In genomic region chr1:193742688-193743087, GRCm38 (mm10) we compare ENCODE assay signal across 26 mouse cellular contexts.
A peak's percentile ranks its signal among the peaks of the same experiment; 100 is the strongest.
DNase-seq lines count a peak whose midpoint lies in the region; ATAC-seq and TF ChIP-seq lines count a peak whose summit lies in the region.
"Had no signal": no experiment of that assay in that cellular context is flagged by ENCODE, and none has a peak within 500 bp of the region (broad histone marks: within the 10 kb centered on the region; RNA-seq: fewer than 3 reads in every experiment).

No protein-coding gene starts in this region.

- 98% methylated on average over 2 of the region's 2 CpGs for WGBS in cerebellum, adult 2 months
- 93% methylated on average over 2 of the region's 2 CpGs for WGBS in midbrain, postnatal 0 days

- TF ChIP-seq POLR2A in cerebellum, adult 2 months (IDR thresholded peaks at IDR 0.05; ENCODE audit: borderline replicate concordance, insufficient read depth, low read length), result no peak

- no peak overlapping the region for H3K27ac ChIP-seq in cerebellum, adult 2 months (ENCODE audit: insufficient read depth, low read length)
- H3K27ac ChIP-seq in layer of hippocampus, adult 2 months, result no peak overlapping the region
- H3K27ac ChIP-seq in midbrain, postnatal 0 days (ENCODE audit: low read depth, low read length), result no peak overlapping the region
- H3K27ac ChIP-seq: kidney, embryonic 15.5 days; limb, embryonic 12.5 days; midbrain, embryonic 10.5 days; midbrain, embryonic 15.5 days had no signal

- H3K4me1 ChIP-seq in cerebellum, adult 2 months (ENCODE audit: control insufficient read depth, insufficient read depth, low read length), result peaks cover 4% of the 10 kb centered on the region; the same call in 1 of the 2 replicates
- no peaks in the 10 kb centered on the region for H3K4me1 ChIP-seq in E14TG2a.4 (replicated peaks; ENCODE audit: low read depth, low read length)
- no peaks in the 10 kb centered on the region for H3K4me1 ChIP-seq in midbrain, postnatal 0 days (ENCODE audit: insufficient read depth, low read length)
- H3K4me1 ChIP-seq: kidney, embryonic 15.5 days; limb, embryonic 12.5 days; midbrain, embryonic 15.5 days had no signal

- H3K9me3 ChIP-seq in E14TG2a.4 (ENCODE audit: low read length), result no peaks in the 10 kb centered on the region
- no peaks in the 10 kb centered on the region for H3K9me3 ChIP-seq in midbrain, postnatal 0 days (ENCODE audit: low read length)
- H3K9me3 ChIP-seq: kidney, embryonic 15.5 days; midbrain, embryonic 10.5 days; midbrain, embryonic 15.5 days had no signal

- TF ChIP-seq CTCF in cerebellum, adult 2 months (IDR thresholded peaks at IDR 0.05; ENCODE audit: borderline replicate concordance, insufficient read depth, low read depth, low read length), result 0 out of 2 replicates have a peak, but pooled peaks have one; percentile 1
- TF ChIP-seq CTCF in layer of hippocampus, adult 2 months (conservative IDR thresholded peaks at IDR 0.05), result peak; percentile 50
- TF ChIP-seq CTCF in E14TG2a.4 (conservative IDR thresholded peaks at IDR 0.05; ENCODE audit: low read length), result peak; percentile 73
- TF ChIP-seq CTCF in midbrain, postnatal 0 days (IDR thresholded peaks at IDR 0.05), result no peak

- ATAC-seq in midbrain, postnatal 0 days (ENCODE audit: low FRiP score), result no peak
- ATAC-seq: forebrain, postnatal 0 days; midbrain, embryonic 15.5 days had no signal

- no peak overlapping the region for H3K4me2 ChIP-seq in midbrain, postnatal 0 days (ENCODE audit: low read depth, low read length, poor library complexity, severe bottlenecking)
- H3K4me2 ChIP-seq: kidney, embryonic 15.5 days; limb, embryonic 12.5 days; liver, embryonic 11.5 days; midbrain, embryonic 15.5 days had no signal

- H3K36me3 ChIP-seq in E14TG2a.4 (ENCODE audit: insufficient read depth, low read length), result no peaks in the 10 kb centered on the region
- no peaks in the 10 kb centered on the region for H3K36me3 ChIP-seq in midbrain, postnatal 0 days (ENCODE audit: insufficient read depth, low read length)
- H3K36me3 ChIP-seq: kidney, embryonic 15.5 days; limb, embryonic 12.5 days; midbrain, embryonic 10.5 days; midbrain, embryonic 15.5 days had no signal

- DNase-seq in cerebellum, adult 2 months, result no peak
- DNase-seq in cerebellum, adult 8-10 months, result no peak
- DNase-seq in layer of hippocampus, adult 2 months (ENCODE audit: low spot score in 2 of 2), result no peak
- no peak for DNase-seq in layer of hippocampus, postnatal 36 days
- DNase-seq in R1 (ENCODE audit: low read depth, low spot score), result peak; percentile 19
- no peak for DNase-seq in midbrain, postnatal 0 days (ENCODE audit: low spot score)
- DNase-seq: adrenal gland, postnatal 14 days; cerebellum, adult 11-12 months; cerebellum, postnatal 14 days; forebrain, postnatal 0 days; gastrocnemius, postnatal 10 days; heart, postnatal 14 days; kidney, adult 11 months; kidney, postnatal 36 days; lung, adult 2 months; lung, postnatal 14 days; right cerebral cortex, adult 18-20 months; spleen, adult 18-20 months; thymus, postnatal 14 days had no signal

- H3K4me3 ChIP-seq in cerebellum, adult 2 months (replicated peaks; ENCODE audit: insufficient read depth, low read depth, low read length), result no peak overlapping the region
- no peak overlapping the region for H3K4me3 ChIP-seq in layer of hippocampus, adult 2 months
- no peak overlapping the region for H3K4me3 ChIP-seq in E14TG2a.4 (replicated peaks; ENCODE audit: low read length)
- no peak overlapping the region for H3K4me3 ChIP-seq in midbrain, postnatal 0 days (ENCODE audit: low read depth, low read length)
- H3K4me3 ChIP-seq: erythroblast, embryonic 14.5 days; kidney, embryonic 15.5 days; limb, embryonic 12.5 days; midbrain, embryonic 10.5 days; midbrain, embryonic 15.5 days had no signal

- H3K27me3 ChIP-seq in cerebellum, adult 2 months (ENCODE audit: control insufficient read depth, insufficient read depth, low read length), result no peaks in the 10 kb centered on the region
- H3K27me3 ChIP-seq in E14TG2a.4 (ENCODE audit: insufficient read depth, low read length), result 0 out of 2 replicates have a peak, but pooled peaks cover 4% of the 10 kb centered on the region
- H3K27me3 ChIP-seq in midbrain, postnatal 0 days (ENCODE audit: insufficient read depth, low read length), result no peaks in the 10 kb centered on the region
- H3K27me3 ChIP-seq: kidney, embryonic 15.5 days; limb, embryonic 12.5 days; midbrain, embryonic 15.5 days had no signal

- no peak overlapping the region for H3K9ac ChIP-seq in midbrain, postnatal 0 days (replicated peaks; ENCODE audit: low read length, poor library complexity, severe bottlenecking)
- H3K9ac ChIP-seq: forebrain, postnatal 0 days; kidney, embryonic 15.5 days; limb, embryonic 12.5 days; midbrain, embryonic 15.5 days had no signal
